Mouse (Mus musculus) bone marrow, adult 2 months (tissue): ENCODE data around the gene Gm4133. TPM values are rescaled to one million over a fixed set of nuclear protein-coding genes. Genes with fewer than 3 reads are reported as not detected.
"Not testable (repeated sequence)": the region's sequence is repeated elsewhere in the genome, so short reads cannot be mapped to it uniquely, and the experiment has no call there.

ENCODE experiments used
- H3K27ac ChIP-seq: fragments of 200-500 bp; 2 replicates; pipeline ENCODE4 v1.5.1; 2012; ENCODE audit warnings: low read depth, mild to moderate bottlenecking, control low read depth, inconsistent platforms, low read length; ENCODE audit not compliant: control insufficient read depth, poor library complexity, insufficient read depth
- H3K4me1 ChIP-seq: fragments of 200-500 bp; 2 replicates; pipeline ENCODE4 v1.6.1; 2011; ENCODE audit warnings: low read length; ENCODE audit not compliant: control insufficient read depth, insufficient read depth
- H3K4me3 ChIP-seq: fragments of 200-500 bp; replicated peaks from 2 replicates; pipeline ENCODE3; 2011; ENCODE audit warnings: mild to moderate bottlenecking, low read depth, low read length, control low read depth; ENCODE audit not compliant: control insufficient read depth
- WGBS: fragments of 180-500 bp; shearing (Covaris S2); methylation state at CpG from one replicate; pipeline ENCODE4 v1.1.7; 2018; 5-methylcytosine and 5-hydroxymethylcytosine counted together
- polyA plus RNA-seq: library from polyadenylated mRNA; stranded (reverse); fragments of >200 nt; gene quantifications from 2 replicates; pipeline ENCODE4 v1.2.4, GENCODE M21; 2011; ENCODE audit warnings: low replicate concordance; ENCODE audit not compliant: missing spikeins, insufficient read depth, insufficient read length

Gm4133 gene
- polyA plus RNA-seq, result not detected in 2 replicates

DNA sequence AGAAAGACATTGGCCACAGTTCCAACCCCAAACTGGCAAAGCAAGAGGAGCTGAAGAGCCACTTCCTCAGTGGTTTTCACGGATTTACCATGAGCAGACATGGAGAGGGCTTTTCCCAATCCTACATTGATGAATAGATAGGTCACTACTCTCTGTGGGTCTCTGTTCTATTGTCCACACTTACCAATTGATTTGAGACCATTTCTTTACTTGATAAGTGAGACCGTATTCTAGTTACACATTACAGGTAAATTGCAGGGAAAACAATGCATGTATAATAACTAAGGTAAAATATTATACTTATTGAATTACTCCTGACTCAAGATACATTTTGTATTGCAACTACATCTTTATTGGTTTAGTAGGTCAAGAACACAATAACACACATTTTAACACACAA, at the start of gene Gm4133:
TSS of gene Gm4133 (minus strand) at position 101 of the 400 bp plus-strand sequence.
- WGBS, result no CpG with 5 or more reads among the region's 2 CpGs
- H3K4me3 ChIP-seq, H3K27ac ChIP-seq, H3K4me1 ChIP-seq: not testable (repeated sequence)

- not testable (repeated sequence) for H3K4me3 ChIP-seq, H3K27ac ChIP-seq, H3K4me1 ChIP-seq
- no CpG with 5 or more reads among the region's 1 CpGs for WGBS
These were observed 41.4 kb upstream of the Gm4133 start, which contains the start of gene Gm5728 for GRCm38 (mm10) chr7:20375310-20375709. Gene Gm5728 (minus strand): TSS chr7:20375410.

Other genes starting within 250 kb of the Gm4133 start
- gene Vmn1r91, start 234.4 kb downstream of the Gm4133 start, polyA plus RNA-seq, result not detected in 2 replicates
- not detected in 2 replicates for gene Gm16442, start 211.5 kb downstream of the Gm4133 start, polyA plus RNA-seq
- gene Vmn1r93, start 195.0 kb downstream of the Gm4133 start, polyA plus RNA-seq, result not detected in 2 replicates
- gene Vmn1r94, start 165.7 kb downstream of the Gm4133 start, polyA plus RNA-seq, result not detected in 2 replicates
- not detected in 2 replicates for gene Vmn1r95, start 140.4 kb downstream of the Gm4133 start, polyA plus RNA-seq
- not detected in 2 replicates for gene Gm6164, start 128.5 kb downstream of the Gm4133 start, polyA plus RNA-seq
- not detected in 2 replicates for gene Gm4498, start 100.2 kb downstream of the Gm4133 start, polyA plus RNA-seq
- gene Gm5890, start 71.2 kb downstream of the Gm4133 start, polyA plus RNA-seq, result not detected in 2 replicates
- not detected in 2 replicates for gene Gm5728, start 41.3 kb upstream of the Gm4133 start, polyA plus RNA-seq
- not detected in 2 replicates for gene Vmn1r100, start 83.9 kb upstream of the Gm4133 start, polyA plus RNA-seq
- not detected in 2 replicates for gene Vmn1r101, start 108.5 kb upstream of the Gm4133 start, polyA plus RNA-seq
- not detected in 2 replicates for gene Gm10670, start 140.9 kb upstream of the Gm4133 start, polyA plus RNA-seq
- gene Vmn1r103, start 176.5 kb upstream of the Gm4133 start, polyA plus RNA-seq, result not detected in 2 replicates
- gene Vmn1r104, start 199.8 kb upstream of the Gm4133 start, polyA plus RNA-seq, result not detected in 2 replicates
- gene Gm5726, start 211.7 kb upstream of the Gm4133 start, polyA plus RNA-seq, result not detected in 2 replicates
- gene Gm4141, start 242.2 kb upstream of the Gm4133 start, polyA plus RNA-seq, result not detected in 2 replicates